Mouse (Mus musculus): ENCODE measurements around the gene Hnrnpl. TPM values are rescaled to one million over a fixed set of nuclear protein-coding genes. Genes with fewer than 3 reads are reported as not detected.
A peak's percentile ranks its signal among the peaks of the same experiment; 100 is the strongest.

Gene Hnrnpl
- polyA plus RNA-seq, 1 experiment from 2014 or later: 267 TPM

DNA sequence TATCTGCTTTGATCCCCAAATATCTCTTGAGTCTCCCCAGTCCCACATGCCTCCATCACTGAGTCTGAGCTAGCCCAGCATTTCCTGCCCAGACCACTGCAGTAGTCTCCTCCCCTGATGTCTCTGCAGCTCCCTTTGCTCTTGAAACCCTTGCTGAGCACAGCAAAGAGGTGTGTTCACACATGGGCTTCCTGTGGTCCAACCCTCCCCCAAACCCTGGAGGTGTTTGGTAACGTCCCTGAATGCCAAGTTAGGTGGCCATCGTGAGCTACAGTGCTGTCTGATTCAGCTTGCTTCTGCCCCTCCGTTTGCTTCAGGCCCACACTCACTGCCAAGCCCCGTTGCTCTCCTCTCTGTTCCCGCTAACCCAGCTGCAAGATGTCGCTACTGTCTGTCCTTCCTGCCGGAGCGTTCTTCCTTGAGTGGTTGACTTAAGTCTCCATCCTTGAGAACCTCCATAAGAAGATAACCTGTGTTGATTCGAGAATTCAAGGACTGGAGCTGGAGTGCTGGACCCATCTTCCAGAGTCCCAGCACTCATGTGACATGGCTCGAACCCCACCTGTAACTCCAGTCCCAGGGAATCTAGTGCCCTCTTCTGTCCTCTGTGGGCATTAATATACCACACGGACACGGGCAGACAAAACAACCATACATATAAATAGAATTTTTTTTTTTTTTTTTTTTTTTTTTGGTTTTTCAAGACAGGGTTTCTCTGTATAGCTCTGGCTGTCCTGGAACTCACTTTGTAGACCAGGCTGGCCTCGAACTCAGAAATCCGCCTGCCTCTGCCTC lies 15.8 kb upstream of the Hnrnpl start:
- no peak overlapping the region for H3K27ac ChIP-seq
- WGBS: 84% methylated on average over 14 of the region's 14 CpGs

DNA sequence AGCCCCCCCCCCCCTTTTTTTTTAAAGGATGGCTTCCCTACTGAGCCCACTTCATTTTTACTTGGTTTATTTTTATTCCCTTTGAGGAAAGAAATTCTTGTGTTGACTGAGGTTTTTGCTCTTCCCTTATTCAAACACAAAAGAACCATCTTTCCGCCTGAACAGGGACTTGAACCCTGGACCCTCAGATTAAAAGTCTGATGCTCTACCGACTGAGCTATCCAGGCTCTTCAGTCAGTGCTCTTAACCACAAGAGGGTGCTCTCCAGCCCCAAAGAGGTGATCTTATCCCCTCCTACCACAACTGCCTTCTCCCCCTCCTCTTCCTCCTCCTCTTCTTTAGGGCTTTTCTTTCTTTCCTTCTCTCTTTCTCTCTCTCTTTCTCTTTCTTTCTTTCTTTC lies 14.5 kb upstream of the Hnrnpl start:
- Histone ChIP-seq H3K36me3 (replicated peaks) (no peaks in the 10 kb centered on the region), H3K9ac (no peak overlapping the region), H3K27ac (no peak overlapping the region), H3K4me3 (replicated peaks) (no peak overlapping the region), H3K27me3 (peaks cover 3% of the 10 kb centered on the region; the same call in 1 of the 2 replicates), H3K9me3 (no peaks in the 10 kb centered on the region), H3K4me1 (peaks cover 8% of the 10 kb centered on the region; the same call in 1 of the 2 replicates), H3K4me2 (no peak overlapping the region)
- WGBS: 29% methylated on average over 2 of the region's 2 CpGs
- no peak for ATAC-seq (ENCODE audit: low FRiP score)

More for the DNA sequence above, 15.8 kb upstream of the Hnrnpl start:
- no peak overlapping the region for H3K4me2 ChIP-seq
- H3K4me3 ChIP-seq (replicated peaks): no peak overlapping the region
- no peaks in the 10 kb centered on the region for H3K9me3 ChIP-seq
- H3K9ac ChIP-seq: no peak overlapping the region
- no peak for ATAC-seq (ENCODE audit: low FRiP score)
- H3K4me1 ChIP-seq: peaks cover 8% of the 10 kb centered on the region; the same call in 1 of the 2 replicates
- H3K27me3 ChIP-seq: peaks cover 3% of the 10 kb centered on the region; the same call in 1 of the 2 replicates
- H3K36me3 ChIP-seq (replicated peaks): peaks cover 4% of the 10 kb centered on the region; the same call in 1 of the 2 replicates

DNA sequence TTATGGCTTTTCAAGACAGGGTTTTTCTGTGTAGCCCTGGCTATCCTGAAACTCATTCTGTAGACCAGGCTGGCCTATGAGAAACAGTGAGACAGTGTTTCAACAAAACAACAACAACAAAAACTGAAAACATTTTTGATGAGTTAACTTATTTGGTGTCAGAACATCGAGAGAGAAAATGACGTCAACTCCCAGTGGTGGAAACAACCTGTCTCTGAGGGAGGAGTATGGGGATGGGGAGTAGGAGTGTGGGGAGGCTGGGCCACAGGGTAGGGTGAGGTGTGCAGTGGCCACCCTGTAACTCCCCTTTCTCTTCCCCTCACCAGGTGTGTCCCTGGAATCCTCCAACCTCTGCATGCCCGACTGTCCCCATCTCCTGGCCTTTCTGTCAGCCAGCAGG lies 13.8 kb upstream of the Hnrnpl start:
- peaks cover 3% of the 10 kb centered on the region; the same call in 1 of the 2 replicates for H3K27me3 ChIP-seq
- 90% methylated on average over 3 of the region's 3 CpGs for WGBS
- H3K4me1 ChIP-seq: peaks cover 8% of the 10 kb centered on the region; the same call in 1 of the 2 replicates
- H3K27ac ChIP-seq: no peak overlapping the region
- no peak for ATAC-seq (ENCODE audit: low FRiP score)
- H3K9me3 ChIP-seq: no peaks in the 10 kb centered on the region
- H3K9ac ChIP-seq: no peak overlapping the region
- H3K4me2 ChIP-seq: no peak overlapping the region
- H3K36me3 ChIP-seq (replicated peaks): no peaks in the 10 kb centered on the region
- no peak overlapping the region for H3K4me3 ChIP-seq (replicated peaks)

DNA sequence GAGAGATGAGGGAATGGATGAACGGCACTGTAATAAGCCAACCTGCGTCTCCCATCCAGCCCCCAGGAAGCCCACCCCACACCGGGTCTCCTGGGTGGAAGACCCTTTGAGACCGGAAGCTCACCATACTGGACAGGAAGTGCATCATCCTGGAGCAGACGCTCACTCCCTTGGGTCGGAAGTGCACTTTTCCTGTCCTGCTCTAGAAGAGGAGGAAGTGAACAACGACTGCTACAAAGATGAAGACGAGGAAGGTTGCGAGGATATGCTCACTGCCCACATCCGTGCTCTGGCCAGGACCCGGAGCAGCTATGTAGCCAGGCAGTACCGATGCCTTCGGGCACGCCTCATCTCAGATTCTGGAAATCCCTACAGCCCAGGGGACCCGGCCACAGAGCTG lies 12.5 kb upstream of the Hnrnpl start:
- no peak overlapping the region for H3K4me3 ChIP-seq (replicated peaks)
- no peak overlapping the region for H3K9ac ChIP-seq
- peaks cover 3% of the 10 kb centered on the region; the same call in 1 of the 2 replicates for H3K27me3 ChIP-seq
- WGBS: 84% methylated on average over 15 of the region's 15 CpGs
- no peaks in the 10 kb centered on the region for H3K9me3 ChIP-seq
- ATAC-seq (ENCODE audit: low FRiP score): no peak
- H3K4me1 ChIP-seq: peaks cover 8% of the 10 kb centered on the region; the same call in 1 of the 2 replicates
- no peak overlapping the region for H3K4me2 ChIP-seq
- H3K27ac ChIP-seq: no peak overlapping the region
- no peaks in the 10 kb centered on the region for H3K36me3 ChIP-seq (replicated peaks)

DNA sequence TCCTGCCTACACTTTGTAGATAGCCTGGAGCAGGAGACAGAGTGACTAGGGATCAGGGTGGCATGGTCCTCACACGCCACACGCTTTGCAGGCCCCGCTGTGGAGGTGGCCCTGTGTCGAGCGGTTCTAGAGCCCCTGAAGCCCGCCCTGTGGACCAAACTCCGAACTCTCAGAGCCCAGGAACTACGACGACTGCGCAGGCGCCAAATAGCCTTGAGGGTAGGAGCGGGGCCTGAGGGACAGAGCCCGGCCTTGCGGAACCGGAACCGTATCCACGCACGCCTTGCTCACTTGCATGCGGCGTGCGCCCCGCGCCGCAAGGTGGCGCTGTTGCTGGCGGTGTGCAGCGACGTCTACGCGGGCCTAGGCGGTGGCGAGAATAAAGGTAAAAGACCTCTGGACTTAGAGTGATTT lies 11.8 kb upstream of the Hnrnpl start:
- ATAC-seq (ENCODE audit: low FRiP score): peak; percentile 67
- Histone ChIP-seq H3K4me1 (peaks cover 10% of the 10 kb centered on the region; the same call in 1 of the 2 replicates), H3K27me3 (peaks cover 3% of the 10 kb centered on the region; the same call in 1 of the 2 replicates), H3K9ac (no peak overlapping the region; the same call in none of the 2 replicates), H3K27ac (no peak overlapping the region), H3K4me3 (replicated peaks) (peak overlapping the region; percentile 23), H3K9me3 (no peaks in the 10 kb centered on the region), H3K4me2 (peak overlapping the region; percentile 45), H3K36me3 (replicated peaks) (no peaks in the 10 kb centered on the region)
- 17% methylated on average over 32 of the region's 32 CpGs for WGBS

DNA sequence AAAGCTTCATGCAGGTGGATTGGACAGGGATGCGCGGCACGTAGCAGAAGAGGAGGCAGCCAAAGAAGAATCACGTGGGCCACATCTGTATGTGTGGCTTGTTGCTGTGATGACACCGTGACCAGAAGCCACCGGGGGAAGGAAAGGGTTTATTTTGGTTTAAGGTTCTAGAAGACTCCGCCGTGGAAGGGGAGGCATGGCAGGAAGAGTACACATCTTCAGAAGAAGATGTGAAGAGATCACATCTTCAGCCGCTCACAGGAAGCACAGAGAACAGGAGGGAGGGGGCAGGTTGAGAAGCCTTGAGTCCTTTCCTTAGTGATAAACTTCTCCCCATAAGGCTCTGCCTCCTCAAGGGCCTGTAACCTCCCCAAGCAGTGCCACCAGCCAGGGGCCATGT lies 8.3 kb upstream of the Hnrnpl start:
- no peak overlapping the region for H3K4me2 ChIP-seq
- 92% methylated on average over 9 of the region's 9 CpGs for WGBS
- H3K27me3 ChIP-seq: no peaks in the 10 kb centered on the region
- peaks cover 31% of the 10 kb centered on the region for H3K4me1 ChIP-seq
- no peak overlapping the region for H3K27ac ChIP-seq
- no peaks in the 10 kb centered on the region for H3K9me3 ChIP-seq
- H3K4me3 ChIP-seq (replicated peaks): no peak overlapping the region
- no peak for ATAC-seq (ENCODE audit: low FRiP score)
- no peak overlapping the region for H3K9ac ChIP-seq
- H3K36me3 ChIP-seq (replicated peaks): no peaks in the 10 kb centered on the region

DNA sequence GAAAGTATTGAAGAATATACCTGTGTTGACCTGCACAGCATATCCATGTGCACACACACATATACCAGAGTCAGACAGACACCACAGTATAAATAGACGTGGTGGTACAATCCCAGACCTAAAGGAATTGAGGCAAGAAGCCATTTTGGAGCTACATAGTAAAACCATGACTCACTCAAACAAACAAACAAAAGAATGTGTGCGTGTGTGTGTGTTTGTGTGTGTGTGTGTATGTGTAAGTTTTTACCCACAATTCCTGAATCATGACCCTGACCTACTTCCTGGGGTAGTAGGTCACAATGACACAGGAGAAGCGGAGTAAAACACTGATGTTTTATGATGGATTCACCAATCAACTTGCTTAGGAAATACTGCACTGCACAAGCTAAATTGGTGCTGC lies 6.9 kb upstream of the Hnrnpl start:
- H3K4me3 ChIP-seq (replicated peaks): no peak overlapping the region
- H3K4me1 ChIP-seq: peaks cover 29% of the 10 kb centered on the region
- 75% methylated on average over 3 of the region's 3 CpGs for WGBS
- H3K4me2 ChIP-seq: no peak overlapping the region
- H3K27me3 ChIP-seq: no peaks in the 10 kb centered on the region
- H3K27ac ChIP-seq: no peak overlapping the region
- H3K9ac ChIP-seq: no peak overlapping the region
- no peaks in the 10 kb centered on the region for H3K9me3 ChIP-seq
- no peaks in the 10 kb centered on the region for H3K36me3 ChIP-seq (replicated peaks)
- ATAC-seq (ENCODE audit: low FRiP score): no peak

DNA sequence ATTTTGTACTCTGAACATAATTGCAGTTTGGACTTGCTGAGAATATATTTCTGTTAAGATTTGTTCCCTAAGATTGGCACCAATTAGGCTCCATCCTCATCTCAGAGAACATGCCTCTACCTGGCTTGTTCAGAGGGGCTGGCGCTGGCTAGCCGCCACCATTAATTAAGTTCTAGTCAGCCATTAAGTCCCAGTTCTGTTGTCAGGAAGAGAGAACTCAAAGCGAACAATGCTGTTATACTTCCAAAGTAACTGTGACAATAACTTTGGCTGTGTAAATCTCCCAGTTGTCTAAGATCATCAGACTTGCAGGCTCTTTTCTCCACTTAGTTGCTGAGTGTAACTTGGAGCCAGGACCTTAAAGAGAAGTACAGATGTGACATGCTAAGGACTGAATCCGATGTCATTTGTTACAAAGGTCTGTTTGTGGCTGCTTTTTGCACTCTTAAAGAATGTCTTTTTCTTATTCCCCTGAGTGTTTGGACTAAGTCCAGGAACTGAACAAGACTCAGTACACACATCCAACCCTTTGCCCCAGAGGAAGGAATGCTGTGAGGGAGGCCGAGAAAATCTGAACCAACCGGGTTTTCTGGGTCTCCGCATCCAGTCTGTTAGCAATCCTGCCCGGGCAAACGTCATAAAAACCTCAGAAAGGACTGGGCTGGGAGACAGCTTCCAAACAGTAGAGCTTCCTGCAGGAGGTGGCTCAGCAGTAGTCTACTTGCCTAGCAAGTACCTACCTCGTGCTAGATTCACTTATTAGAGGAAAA lies 6.3 kb upstream of the Hnrnpl start:
- Histone ChIP-seq H3K4me2 (peak overlapping the region; percentile 9; the same call in 1 of the 2 replicates), H3K4me1 (peaks cover 24% of the 10 kb centered on the region), H3K27ac (peak overlapping the region; percentile 69), H3K4me3 (replicated peaks) (no peak overlapping the region), H3K9me3 (no peaks in the 10 kb centered on the region), H3K9ac (no peak overlapping the region), H3K36me3 (replicated peaks) (no peaks in the 10 kb centered on the region), H3K27me3 (no peaks in the 10 kb centered on the region)
- no peak for ATAC-seq (ENCODE audit: low FRiP score)
- 27% methylated on average over 10 of the region's 10 CpGs for WGBS

DNA sequence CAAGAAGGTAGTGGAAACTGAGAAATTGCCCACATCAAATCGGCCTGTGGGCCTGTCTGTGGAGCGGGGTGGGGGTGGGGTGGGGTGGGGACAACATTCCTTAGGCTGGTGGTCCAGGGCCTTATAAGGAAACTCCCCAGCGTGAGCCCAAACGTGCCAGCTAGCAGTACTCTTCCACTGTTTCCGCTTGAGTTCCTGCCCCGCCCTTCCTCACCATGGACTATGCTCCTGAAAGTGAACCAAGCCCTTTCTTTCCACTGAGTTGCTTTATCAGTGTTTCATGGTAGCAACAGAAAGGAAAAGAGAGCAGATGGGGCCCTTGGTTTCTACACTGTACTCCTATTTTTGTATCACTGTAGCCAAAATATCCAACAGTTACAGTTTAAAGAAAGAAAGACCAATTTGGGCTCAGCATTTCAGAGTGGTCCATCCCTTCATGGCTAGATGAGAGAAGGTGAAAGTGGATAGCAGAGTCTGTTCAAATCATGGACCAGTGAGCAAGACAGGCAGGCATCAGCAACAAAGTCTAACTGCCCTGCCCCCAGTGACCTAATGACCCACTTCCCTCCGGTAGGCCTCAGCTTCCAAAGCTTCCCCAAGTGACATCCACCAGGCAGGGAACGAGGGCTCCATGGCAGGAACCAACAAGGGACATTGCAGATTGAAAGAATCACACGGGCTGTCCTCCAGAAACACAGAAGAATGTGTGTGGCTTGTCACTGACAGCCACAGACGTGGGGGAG lies 5.3 kb upstream of the Hnrnpl start:
- H3K4me3 ChIP-seq (replicated peaks): no peak overlapping the region
- ATAC-seq (ENCODE audit: low FRiP score): 0 out of 2 replicates have a peak, but pooled peaks have one; percentile 36

DNA sequence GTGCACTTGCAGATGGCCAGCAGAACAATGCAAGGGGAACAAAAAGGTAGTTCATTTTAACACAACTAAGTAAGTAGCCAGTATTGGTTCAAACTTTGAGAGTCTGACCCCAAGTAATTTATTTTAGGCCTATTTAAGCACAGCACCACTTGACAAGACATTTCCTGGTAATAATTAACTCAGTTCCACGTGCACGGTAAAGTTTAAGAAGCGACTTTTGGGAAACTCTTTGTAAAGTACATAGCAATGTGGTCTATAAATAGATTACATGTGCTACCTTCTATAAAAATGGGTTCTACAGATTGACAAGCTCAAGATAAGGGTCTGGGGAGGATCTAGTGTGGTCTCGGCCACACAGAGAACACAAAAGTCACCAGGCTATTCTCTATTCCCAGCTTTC lies 4.6 kb upstream of the Hnrnpl start:
- WGBS: 70% methylated on average over 4 of the region's 4 CpGs
- Histone ChIP-seq H3K4me2 (no peak overlapping the region), H3K9me3 (no peaks in the 10 kb centered on the region), H3K27ac (no peak overlapping the region), H3K4me1 (peaks cover 34% of the 10 kb centered on the region), H3K4me3 (replicated peaks) (no peak overlapping the region), H3K9ac (no peak overlapping the region), H3K36me3 (replicated peaks) (no peaks in the 10 kb centered on the region), H3K27me3 (no peaks in the 10 kb centered on the region)
- no peak for ATAC-seq (ENCODE audit: low FRiP score)

More for the DNA sequence above, 5.3 kb upstream of the Hnrnpl start:
- H3K4me2 ChIP-seq: peak overlapping the region; percentile 9
- H3K36me3 ChIP-seq (replicated peaks): no peaks in the 10 kb centered on the region
- H3K9ac ChIP-seq: 0 out of 2 replicates have a peak overlapping the region, but pooled peaks have one; percentile 0
- H3K9me3 ChIP-seq: no peaks in the 10 kb centered on the region
- H3K27me3 ChIP-seq: no peaks in the 10 kb centered on the region
- H3K4me1 ChIP-seq: peaks cover 29% of the 10 kb centered on the region
- H3K27ac ChIP-seq: peak overlapping the region; percentile 69
- 10% methylated on average over 10 of the region's 10 CpGs for WGBS

DNA sequence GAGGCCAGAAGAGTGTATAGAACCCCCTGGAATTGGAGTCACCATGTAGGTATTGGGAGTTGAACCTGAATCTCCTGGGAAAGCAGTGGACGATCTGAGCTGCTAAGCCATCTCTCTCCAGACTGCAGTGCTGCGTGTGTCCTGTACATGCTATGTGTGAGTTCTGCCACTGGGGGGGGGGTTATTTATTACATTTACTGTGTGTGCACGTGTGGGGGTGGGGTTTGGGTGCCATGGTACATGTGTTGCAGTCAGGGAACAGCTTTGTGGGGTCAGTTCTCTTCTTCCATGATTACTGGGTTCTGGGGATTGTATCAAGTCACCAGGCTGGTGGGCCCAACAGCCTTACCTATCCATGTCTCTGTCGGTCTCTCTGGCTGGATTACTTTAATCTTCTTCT lies 1.5 kb upstream of the Hnrnpl start:
- no peak for ATAC-seq (ENCODE audit: low FRiP score)
- Histone ChIP-seq H3K9me3 (no peaks in the 10 kb centered on the region), H3K4me1 (peaks cover 31% of the 10 kb centered on the region), H3K4me3 (replicated peaks) (no peak overlapping the region), H3K4me2 (no peak overlapping the region), H3K9ac (no peak overlapping the region), H3K36me3 (replicated peaks) (peaks cover under 1% of the 10 kb centered on the region; the same call in 1 of the 2 replicates), H3K27me3 (no peaks in the 10 kb centered on the region), H3K27ac (no peak overlapping the region)
- WGBS: 79% methylated on average over 4 of the region's 4 CpGs
